Mouse (Mus musculus): ENCODE measurements at regions not wholly inside any gene's neighbourhood (a gene's known extent, or its start where the extent isn't known, plus 50 kb on each side); places are given as distances from the start of the nearest gene placed in this dataset.

DNA sequence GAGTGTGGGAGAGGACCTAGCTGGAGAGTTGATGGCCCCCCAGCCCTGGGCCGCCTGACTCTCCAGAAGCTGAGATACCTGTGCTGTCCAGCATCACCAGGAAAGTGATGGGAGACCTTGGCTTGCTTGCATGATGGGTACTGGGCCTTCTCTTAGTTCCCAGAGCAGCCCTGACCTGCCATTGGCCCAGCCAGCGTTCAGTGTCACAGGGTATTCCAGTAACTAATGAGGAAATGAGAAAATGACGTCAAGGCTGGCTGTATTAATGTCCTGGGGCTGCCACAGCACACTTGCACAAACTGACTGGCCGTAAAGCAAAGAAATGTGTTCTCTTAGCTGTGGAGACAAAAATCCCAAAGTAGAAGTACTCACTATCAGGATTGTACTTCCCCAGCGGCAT lies 307.5 kb downstream of the Tbc1d1 start:
- TF ChIP-seq CTCF (conservative IDR thresholded peaks at IDR 0.05 in 1 of 2, IDR thresholded peaks at IDR 0.05 in 1 of 2; ENCODE audit: low read depth in 2 of 2, low read length in 2 of 2) = no peak
- TF ChIP-seq POLR2A (IDR thresholded peaks at IDR 0.05; ENCODE audit: low read depth, low read length) = no peak
- TF ChIP-seq GABPA (IDR thresholded peaks at IDR 0.05; ENCODE audit: insufficient replicate concordance, low read depth, low read length) = no peak
- TF ChIP-seq ELF1 (IDR thresholded peaks at IDR 0.05; ENCODE audit: low read depth, low read length) = no peak
- TF ChIP-seq RAD21 (IDR thresholded peaks at IDR 0.05; ENCODE audit: low read depth, low read length) = no peak

Data from CH12.LX (cell line).